Mouse (Mus musculus): ENCODE measurements around the gene Gpr162. TPM values are rescaled to one million over a fixed set of nuclear protein-coding genes. Genes with fewer than 3 reads are reported as not detected.
"Not testable (repeated sequence)": the region's sequence is repeated elsewhere in the genome, so short reads cannot be mapped to it uniquely, and the experiment has no call there.

Gpr162 gene
- polyA plus RNA-seq, 1 experiment from 2014 or later, result 1.6 TPM

DNA sequence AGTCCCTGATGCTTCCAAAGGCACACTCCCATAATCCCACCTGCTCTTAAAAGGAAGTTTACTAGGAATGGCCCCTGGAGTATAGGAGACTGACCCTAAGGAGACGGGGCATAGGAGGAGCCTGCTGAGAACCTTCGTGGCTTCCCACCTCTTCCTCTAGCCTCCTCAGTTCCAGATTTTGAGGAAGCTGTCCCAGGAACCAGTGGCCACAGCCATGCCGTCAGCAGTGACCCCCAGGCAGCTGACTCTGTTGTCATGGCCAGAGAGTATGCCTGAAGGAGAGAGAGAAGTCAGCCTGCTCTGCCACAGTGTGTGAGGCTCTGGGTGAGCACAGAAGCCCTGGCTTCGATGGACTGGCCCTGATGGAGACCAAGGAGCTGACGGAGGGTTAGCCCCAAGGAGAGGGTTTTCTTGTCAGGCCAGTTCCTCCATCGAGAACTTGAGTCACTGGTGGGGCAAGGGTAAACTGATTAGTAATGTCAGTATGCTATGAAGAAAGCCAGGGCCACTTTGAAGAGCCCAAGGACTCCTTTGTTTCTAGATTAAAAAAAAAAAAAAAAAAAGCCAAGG, 29.2 kb downstream of the Gpr162 start:
- Histone ChIP-seq H3K9ac (no peak overlapping the region), H3K27ac (replicated peaks) (no peak overlapping the region), H3K9me3 (no peaks in the 10 kb centered on the region), H3K36me3 (peaks cover 35% of the 10 kb centered on the region), H3K4me2 (no peak overlapping the region), H3K4me1 (peaks cover 55% of the 10 kb centered on the region), H3K27me3 (replicated peaks) (no peaks in the 10 kb centered on the region; the same call in 1 of the 2 replicates), H3K4me3 (no peak overlapping the region)
- no peak for ATAC-seq (ENCODE audit: extremely low read depth, insufficient number of reproducible peaks, low FRiP score, low TSS enrichment)
- 80% methylated on average over 6 of the region's 6 CpGs for WGBS

DNA sequence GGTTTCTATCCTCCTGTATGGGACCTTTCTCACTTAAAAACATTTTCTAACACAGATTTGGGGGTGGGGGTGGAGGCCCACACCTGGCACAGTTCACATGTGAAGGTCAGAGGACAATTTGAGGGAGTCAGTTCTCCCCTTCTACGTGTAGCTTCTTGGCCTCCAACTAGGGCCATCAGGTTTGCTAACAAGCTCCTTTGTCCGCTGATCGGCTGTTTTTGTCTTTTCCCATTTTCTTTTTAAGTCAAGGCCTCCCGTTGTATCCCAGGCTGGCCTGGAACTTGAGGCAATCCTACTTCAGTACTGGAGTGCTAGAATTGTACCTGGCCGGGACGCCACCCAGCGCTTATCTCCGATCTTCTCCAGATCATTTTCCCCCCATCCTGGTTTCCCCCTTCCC, 32.1 kb downstream of the Gpr162 start:
- 0 out of 2 replicates have a peak overlapping the region, but pooled peaks have one; percentile 75 for H3K4me3 ChIP-seq
- peaks cover 45% of the 10 kb centered on the region for H3K36me3 ChIP-seq
- no peak for ATAC-seq (ENCODE audit: extremely low read depth, insufficient number of reproducible peaks, low FRiP score, low TSS enrichment)
- no peak overlapping the region for H3K27ac ChIP-seq (replicated peaks)
- WGBS, result 94% methylated on average over 8 of the region's 8 CpGs
- peaks cover 46% of the 10 kb centered on the region for H3K4me1 ChIP-seq
- no peak overlapping the region for H3K9ac ChIP-seq
- H3K4me2 ChIP-seq, result peak overlapping the region; percentile 97
- H3K9me3 ChIP-seq, result no peaks in the 10 kb centered on the region
- H3K27me3 ChIP-seq (replicated peaks), result no peaks in the 10 kb centered on the region

DNA sequence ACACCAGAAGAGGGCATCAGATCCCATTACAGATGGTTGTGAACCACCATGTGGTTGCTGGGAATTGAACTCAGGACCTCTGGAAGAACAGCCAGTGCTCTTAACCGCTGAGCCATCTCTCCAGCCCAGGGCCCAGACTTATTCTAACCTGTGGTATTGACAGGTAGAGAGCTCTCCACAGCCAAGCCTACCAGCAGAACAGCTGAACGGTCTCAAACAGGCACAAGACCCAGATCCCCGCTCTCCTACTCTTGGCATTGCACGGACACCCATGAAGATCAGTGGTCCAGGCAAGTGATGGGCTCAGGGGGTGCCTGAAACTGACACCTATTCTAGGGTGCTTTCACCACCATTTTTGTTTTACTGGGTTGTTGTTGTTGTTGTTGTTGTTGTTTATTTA, 32.6 kb downstream of the Gpr162 start:
- ATAC-seq (ENCODE audit: extremely low read depth, insufficient number of reproducible peaks, low FRiP score, low TSS enrichment); H3K9me3 ChIP-seq; H3K27ac ChIP-seq (replicated peaks); H3K27me3 ChIP-seq (replicated peaks): not testable (repeated sequence)
- H3K36me3 ChIP-seq, result peaks cover 48% of the 10 kb centered on the region
- peak overlapping the region; percentile 75 for H3K4me3 ChIP-seq
- H3K9ac ChIP-seq, result peak overlapping the region; percentile 84
- H3K4me2 ChIP-seq, result peak overlapping the region; percentile 97
- 95% methylated on average over 4 of the region's 4 CpGs for WGBS
- peaks cover 43% of the 10 kb centered on the region for H3K4me1 ChIP-seq

DNA sequence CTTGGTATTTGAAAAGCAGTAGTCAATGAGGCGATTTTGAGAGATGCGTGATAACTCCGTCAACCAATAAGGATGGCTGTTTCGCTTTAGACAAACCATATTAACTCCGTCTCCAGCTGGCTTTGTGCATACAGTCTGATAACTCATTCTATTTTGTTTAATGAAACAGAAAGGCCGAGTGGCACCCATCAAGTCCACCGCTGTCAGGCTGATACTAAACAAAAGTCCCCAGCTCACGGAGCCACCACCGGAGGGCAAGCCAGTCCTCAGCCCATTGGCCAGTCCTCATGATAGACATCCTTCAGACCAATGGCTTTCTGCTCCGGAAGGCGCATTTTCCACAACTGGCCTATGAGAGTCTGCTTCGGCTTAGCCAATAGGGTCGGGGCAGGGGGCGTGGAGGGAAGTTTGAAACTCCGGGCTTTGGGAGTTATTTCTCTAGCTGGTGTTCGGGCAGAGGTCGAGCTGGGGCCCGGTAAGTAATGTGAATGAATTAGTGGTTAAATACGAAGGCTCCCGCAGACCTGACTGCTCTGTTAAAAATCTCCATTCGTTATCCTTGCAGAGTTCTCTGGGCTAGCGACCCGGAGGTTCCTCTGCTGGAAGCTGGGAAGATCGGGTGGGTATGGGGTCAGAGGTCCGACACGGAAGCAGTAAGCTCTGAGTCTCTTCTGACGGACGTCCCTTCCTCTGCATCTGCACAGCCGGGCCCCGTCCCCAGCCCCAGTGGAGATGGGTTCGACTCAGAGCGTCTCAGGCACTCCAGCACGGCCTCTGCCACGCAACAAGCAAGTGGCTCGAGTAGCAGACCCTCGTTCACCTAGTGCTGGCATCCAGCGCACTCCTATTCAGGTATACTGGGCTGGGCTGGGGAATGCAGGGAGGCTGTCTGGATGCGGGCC, 33.7 kb downstream of the Gpr162 start:
- Histone ChIP-seq H3K27ac (replicated peaks) (peak overlapping the region; percentile 91), H3K4me3 (peak overlapping the region; percentile 75), H3K4me2 (peak overlapping the region; percentile 97), H3K36me3 (peaks cover 59% of the 10 kb centered on the region), H3K9me3 (no peaks in the 10 kb centered on the region), H3K4me1 (peaks cover 31% of the 10 kb centered on the region), H3K27me3 (replicated peaks) (no peaks in the 10 kb centered on the region), H3K9ac (peak overlapping the region; percentile 84)
- WGBS, result under 1% methylated on average over 38 of the region's 38 CpGs
- ATAC-seq (ENCODE audit: extremely low read depth, insufficient number of reproducible peaks, low FRiP score, low TSS enrichment), result peak; percentile 78

DNA sequence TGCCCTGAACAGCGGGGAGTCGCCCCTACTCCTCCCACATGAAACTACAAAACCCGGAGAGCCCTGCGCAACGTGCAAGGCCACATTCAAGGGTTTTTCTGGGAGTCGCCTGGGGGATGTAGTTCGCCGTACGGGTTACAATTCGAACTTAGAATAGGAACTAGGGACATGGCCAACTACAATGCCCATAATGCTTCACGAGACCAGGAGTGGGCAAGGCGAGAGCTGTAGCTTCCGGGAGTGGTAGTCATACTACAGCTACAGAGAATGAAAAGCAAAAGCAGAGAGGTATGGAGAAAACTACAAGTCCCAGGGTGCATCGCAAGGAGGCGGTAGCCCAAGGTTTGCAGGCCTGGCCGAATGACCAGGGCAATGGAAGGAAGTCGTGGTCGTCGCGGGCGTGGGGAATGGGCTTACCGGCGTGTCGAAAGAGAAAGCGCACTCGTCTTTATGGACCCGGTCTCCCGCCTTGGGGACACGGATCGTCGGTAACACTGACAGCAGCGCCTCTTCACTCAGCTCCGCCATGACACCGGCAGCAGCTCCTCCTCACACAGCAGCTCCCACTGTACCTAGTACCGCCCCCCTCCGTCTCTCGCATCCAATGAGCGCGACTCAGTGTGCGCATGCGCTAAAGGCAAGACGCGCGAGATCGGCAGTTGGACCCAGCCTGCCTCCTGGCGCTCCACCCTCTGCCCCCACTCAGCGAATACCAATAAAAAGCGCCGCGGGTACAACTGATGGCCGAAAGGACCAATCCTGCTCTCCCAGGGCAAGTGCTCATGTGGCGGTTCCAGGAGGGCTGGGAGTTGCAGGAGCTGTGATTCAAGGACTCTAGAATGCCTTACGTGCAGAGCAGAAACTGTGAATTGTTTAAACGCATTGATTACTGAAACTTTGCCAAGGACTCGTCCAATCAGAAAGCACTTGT, 34.6 kb downstream of the Gpr162 start, which contains the start of the genes Usp5 and Cdca3:
Gene Usp5 (minus strand): TSS at position 617 of the 931 bp plus-strand sequence.
Gene Cdca3 (plus strand): TSS at position 680 of the 931 bp plus-strand sequence.
- peak within 1 kb of the TSS; percentile 97 for H3K4me2 ChIP-seq
- peaks cover 62% of the 10 kb centered on the region for H3K36me3 ChIP-seq
- H3K4me3 ChIP-seq, result peak within 1 kb of the TSS; percentile 75
- ATAC-seq (ENCODE audit: extremely low read depth, insufficient number of reproducible peaks, low FRiP score, low TSS enrichment), result peak; percentile 89
- H3K27me3 ChIP-seq (replicated peaks), result no peaks in the 10 kb centered on the region
- H3K9ac ChIP-seq, result peak within 1 kb of the TSS; percentile 88
- H3K27ac ChIP-seq (replicated peaks), result peak within 1 kb of the TSS; percentile 91
- no peaks in the 10 kb centered on the region for H3K9me3 ChIP-seq
- peaks cover 30% of the 10 kb centered on the region for H3K4me1 ChIP-seq
- WGBS, result under 1% methylated on average over 55 of the region's 55 CpGs

DNA sequence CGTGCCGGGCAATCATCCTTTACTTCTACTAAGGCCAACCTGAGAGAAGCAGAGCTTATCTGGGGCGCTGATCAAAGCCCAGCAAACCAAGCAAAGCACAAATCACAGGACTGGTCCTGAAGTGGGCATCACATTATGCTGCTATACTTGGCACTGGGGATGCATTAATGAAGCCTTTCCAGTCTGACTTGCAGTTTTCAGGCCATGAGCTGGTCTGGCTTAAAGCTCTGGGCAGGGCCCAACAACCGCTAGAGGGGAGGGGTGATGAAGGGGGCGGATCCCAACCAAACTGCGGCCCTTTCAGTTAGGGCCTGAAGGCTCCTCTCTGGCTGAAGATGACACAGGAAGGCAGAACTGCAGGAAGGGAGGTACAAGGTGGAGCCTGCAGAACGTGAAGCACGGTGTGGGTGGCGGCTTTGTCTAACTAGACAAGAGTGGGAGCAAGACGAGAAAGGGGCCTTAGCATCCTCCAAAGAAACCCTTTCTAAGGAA, 35.6 kb downstream of the Gpr162 start:
- WGBS, result 20% methylated on average over 10 of the region's 10 CpGs
- H3K9ac ChIP-seq, result peak overlapping the region; percentile 88
- H3K27me3 ChIP-seq (replicated peaks), result no peaks in the 10 kb centered on the region
- ATAC-seq (ENCODE audit: extremely low read depth, insufficient number of reproducible peaks, low FRiP score, low TSS enrichment), result no peak
- H3K27ac ChIP-seq (replicated peaks), result peak overlapping the region; percentile 71
- H3K4me1 ChIP-seq, result peaks cover 30% of the 10 kb centered on the region
- peaks cover 62% of the 10 kb centered on the region for H3K36me3 ChIP-seq
- no peaks in the 10 kb centered on the region for H3K9me3 ChIP-seq
- peak overlapping the region; percentile 97 for H3K4me2 ChIP-seq
- peak overlapping the region; percentile 75 for H3K4me3 ChIP-seq

DNA sequence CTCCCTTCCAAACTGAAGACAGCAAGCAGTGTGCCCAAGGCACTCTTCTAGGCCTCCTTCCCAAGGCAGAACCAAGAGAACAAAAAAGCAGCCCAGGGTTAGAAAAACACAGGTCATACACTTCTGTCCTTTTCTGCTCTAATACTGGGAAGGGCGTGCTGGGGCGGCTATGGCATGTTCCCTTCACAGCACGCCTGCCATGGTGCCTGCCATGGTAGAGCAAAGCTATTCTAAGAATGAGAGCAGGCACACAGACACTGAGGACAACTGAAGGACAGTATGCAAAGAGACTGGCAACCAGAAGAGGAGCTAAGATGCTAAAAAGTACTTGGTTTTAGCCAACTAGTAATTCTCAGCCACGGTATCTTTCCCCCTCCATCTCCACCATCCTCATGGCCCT, 41.7 kb downstream of the Gpr162 start:
- Histone ChIP-seq H3K36me3 (peaks cover 98% of the 10 kb centered on the region), H3K27me3 (replicated peaks) (no peaks in the 10 kb centered on the region), H3K4me2 (no peak overlapping the region), H3K27ac (replicated peaks) (no peak overlapping the region), H3K4me3 (no peak overlapping the region), H3K9ac (0 out of 2 replicates have a peak overlapping the region, but pooled peaks have one; percentile 24), H3K9me3 (no peaks in the 10 kb centered on the region), H3K4me1 (no peaks in the 10 kb centered on the region)
- no peak for ATAC-seq (ENCODE audit: extremely low read depth, insufficient number of reproducible peaks, low FRiP score, low TSS enrichment)
- 77% methylated on average over 4 of the region's 4 CpGs for WGBS

DNA sequence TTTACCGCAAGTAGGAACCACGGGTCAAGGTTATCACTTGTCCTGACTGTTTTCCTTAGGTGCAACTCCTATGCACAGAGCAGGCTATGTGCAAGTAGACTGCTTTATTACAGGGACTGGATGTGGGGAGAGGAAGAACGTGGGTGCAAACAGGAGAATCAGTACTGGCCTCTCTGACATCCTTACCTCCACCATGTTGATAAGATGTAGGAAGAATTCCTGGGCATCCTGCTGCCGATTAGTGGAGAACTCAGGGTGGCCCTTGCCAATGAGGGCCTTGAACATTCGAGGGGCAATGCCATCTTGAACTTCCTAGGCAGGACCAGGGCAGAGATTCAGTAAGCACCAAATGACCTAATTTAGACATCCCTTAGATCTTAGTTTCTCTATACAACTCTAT, 42.9 kb downstream of the Gpr162 start:
- Histone ChIP-seq H3K36me3 (peaks cover 100% of the 10 kb centered on the region), H3K9me3 (no peaks in the 10 kb centered on the region), H3K4me3 (no peak overlapping the region), H3K9ac (no peak overlapping the region), H3K4me1 (no peaks in the 10 kb centered on the region), H3K27ac (replicated peaks) (no peak overlapping the region), H3K4me2 (no peak overlapping the region), H3K27me3 (replicated peaks) (no peaks in the 10 kb centered on the region)
- no peak for ATAC-seq (ENCODE audit: extremely low read depth, insufficient number of reproducible peaks, low FRiP score, low TSS enrichment)
- WGBS, result 87% methylated on average over 5 of the region's 5 CpGs

DNA sequence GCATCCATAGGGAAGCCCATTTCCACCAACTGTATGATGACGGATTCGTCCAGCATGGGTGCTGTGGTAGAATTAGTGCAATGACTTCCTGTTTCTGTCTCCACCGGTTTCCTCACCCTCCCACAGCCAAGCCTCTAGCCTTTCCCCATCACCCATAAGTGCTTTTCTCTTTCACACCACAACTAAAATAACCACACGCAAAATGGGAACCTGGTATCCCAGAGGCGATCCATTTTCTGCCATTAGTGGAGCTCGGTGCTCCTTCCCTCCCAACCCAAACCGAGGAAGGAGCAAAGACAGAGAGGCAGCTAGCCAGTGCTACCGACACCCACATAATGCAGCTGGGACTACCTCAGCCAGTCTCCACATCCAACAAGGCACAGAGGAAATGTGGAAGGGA, 45.8 kb downstream of the Gpr162 start:
- Histone ChIP-seq H3K27me3 (replicated peaks) (no peaks in the 10 kb centered on the region), H3K27ac (replicated peaks) (no peak overlapping the region), H3K4me3 (no peak overlapping the region), H3K9ac (no peak overlapping the region), H3K4me1 (peaks cover 14% of the 10 kb centered on the region), H3K9me3 (no peaks in the 10 kb centered on the region), H3K36me3 (peaks cover 81% of the 10 kb centered on the region), H3K4me2 (no peak overlapping the region)
- no peak for ATAC-seq (ENCODE audit: extremely low read depth, insufficient number of reproducible peaks, low FRiP score, low TSS enrichment)
- 83% methylated on average over 8 of the region's 8 CpGs for WGBS

DNA sequence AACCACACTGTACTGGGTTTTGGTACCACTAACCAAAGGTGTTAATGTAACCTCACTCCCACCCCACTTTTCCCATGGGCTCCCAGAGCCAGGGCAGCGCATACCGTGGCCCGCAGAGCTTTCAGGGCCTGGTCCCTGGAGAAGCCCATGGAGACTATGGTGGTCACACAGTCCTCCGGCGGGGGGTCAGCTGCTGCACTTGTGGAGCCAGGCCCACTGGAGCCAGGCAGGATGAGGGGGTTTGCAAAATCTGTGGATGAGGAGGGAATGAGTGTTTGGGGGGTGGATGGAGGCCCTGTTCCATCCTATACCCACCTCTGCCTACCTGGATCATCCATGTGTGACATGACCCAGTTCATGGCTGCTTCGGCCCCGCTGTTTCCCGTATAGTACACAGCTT, 46.2 kb downstream of the Gpr162 start:
- no peak overlapping the region for H3K4me3 ChIP-seq
- H3K27me3 ChIP-seq (replicated peaks), result no peaks in the 10 kb centered on the region
- WGBS, result 90% methylated on average over 8 of the region's 8 CpGs
- no peak overlapping the region for H3K4me2 ChIP-seq
- peaks cover 18% of the 10 kb centered on the region for H3K4me1 ChIP-seq
- ATAC-seq (ENCODE audit: extremely low read depth, insufficient number of reproducible peaks, low FRiP score, low TSS enrichment), result no peak
- peaks cover 79% of the 10 kb centered on the region for H3K36me3 ChIP-seq
- H3K27ac ChIP-seq (replicated peaks), result no peak overlapping the region
- no peaks in the 10 kb centered on the region for H3K9me3 ChIP-seq
- H3K9ac ChIP-seq, result no peak overlapping the region

DNA sequence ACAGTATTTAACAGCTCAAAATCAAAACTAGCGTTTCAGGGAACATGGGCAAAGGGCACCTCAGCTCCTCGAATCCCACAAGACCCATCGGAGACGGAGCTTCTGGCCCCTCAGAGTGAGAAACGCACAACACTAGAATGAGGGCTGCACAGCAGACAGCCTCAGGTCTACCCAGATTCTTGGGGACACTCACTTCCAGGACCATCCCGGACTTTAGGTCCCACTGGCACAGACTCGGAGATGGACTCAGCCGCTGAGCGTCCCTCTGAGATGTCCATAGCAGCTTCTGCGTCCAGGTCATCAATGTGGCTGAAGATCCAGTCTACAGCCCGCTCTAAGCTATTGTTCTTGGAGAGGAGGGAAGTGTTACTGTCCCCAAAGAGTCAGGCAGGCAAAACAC, 46.7 kb downstream of the Gpr162 start:
- Histone ChIP-seq H3K9me3 (no peaks in the 10 kb centered on the region), H3K27me3 (replicated peaks) (no peaks in the 10 kb centered on the region), H3K4me3 (no peak overlapping the region), H3K27ac (replicated peaks) (no peak overlapping the region), H3K4me1 (peaks cover 22% of the 10 kb centered on the region), H3K36me3 (peaks cover 79% of the 10 kb centered on the region), H3K4me2 (no peak overlapping the region), H3K9ac (no peak overlapping the region)
- 93% methylated on average over 11 of the region's 11 CpGs for WGBS
- no peak for ATAC-seq (ENCODE audit: extremely low read depth, insufficient number of reproducible peaks, low FRiP score, low TSS enrichment)

All from heart, embryonic 13.5 days (tissue).